Mouse (Mus musculus) ES-Bruce4 (cell line): ENCODE measurements around the gene Emc8. TPM values are rescaled to one million over a fixed set of nuclear protein-coding genes. Genes with fewer than 3 reads are reported as not detected.

Source experiments
- H3K27ac ChIP-seq: 2 replicates; pipeline ENCODE4 v1.5.1; 2012; ENCODE audit warnings: low read length, inconsistent platforms; ENCODE audit not compliant: insufficient read depth
- H3K27me3 ChIP-seq: 2 replicates; pipeline ENCODE4 v1.6.1; 2012; ENCODE audit warnings: mild to moderate bottlenecking, low read length, inconsistent platforms; ENCODE audit not compliant: control insufficient read depth, poor library complexity, insufficient read depth, severe bottlenecking
- H3K36me3 ChIP-seq: 2 replicates; pipeline ENCODE4 v1.6.1; 2012; ENCODE audit warnings: inconsistent platforms, mild to moderate bottlenecking, low read length, moderate library complexity; ENCODE audit not compliant: control insufficient read depth, poor library complexity, insufficient read depth, severe bottlenecking
- H3K4me1 ChIP-seq: one replicate; pipeline ENCODE4 v1.8.1; 2011; ENCODE audit warnings: low read length; ENCODE audit not compliant: control insufficient read depth, insufficient read depth
- H3K4me3 ChIP-seq: 2 replicates; pipeline ENCODE4 v1.5.1; 2011; ENCODE audit warnings: low read depth, mild to moderate bottlenecking, low read length
- H3K9ac ChIP-seq: 2 replicates; pipeline ENCODE4 v1.6.1; 2012; ENCODE audit warnings: low read depth, mild to moderate bottlenecking, inconsistent platforms; ENCODE audit not compliant: poor library complexity, severe bottlenecking
- H3K9me3 ChIP-seq: replicated peaks from 2 replicates; pipeline ENCODE4 v1.6.1; 2012; ENCODE audit warnings: mild to moderate bottlenecking, low read length, inconsistent platforms; ENCODE audit not compliant: control insufficient read depth, poor library complexity, insufficient read depth, severe bottlenecking
- CTCF ChIP-seq: IDR thresholded peaks from one replicate; pipeline ENCODE4 v1.8.1; 2011; ENCODE audit warnings: low read depth, low read length
- EP300 ChIP-seq: IDR thresholded peaks from 2 replicates; pipeline ENCODE4 v1.6.1; 2011; ENCODE audit warnings: low read depth, low read length; ENCODE audit not compliant: insufficient read depth
- POLR2A ChIP-seq: IDR thresholded peaks from one replicate; pipeline ENCODE4 v1.8.1; 2011; ENCODE audit warnings: low read length; ENCODE audit not compliant: insufficient read depth
- polyA plus RNA-seq: library from polyadenylated mRNA; stranded (reverse); fragments of >200 nt; gene quantifications from 2 replicates; pipeline ENCODE4 v1.2.4, GENCODE M21; 2011; ENCODE audit warnings: low read depth; ENCODE audit not compliant: missing spikeins, insufficient read depth, insufficient read length

Emc8 gene
- polyA plus RNA-seq, 1 experiment: 124 TPM

DNA sequence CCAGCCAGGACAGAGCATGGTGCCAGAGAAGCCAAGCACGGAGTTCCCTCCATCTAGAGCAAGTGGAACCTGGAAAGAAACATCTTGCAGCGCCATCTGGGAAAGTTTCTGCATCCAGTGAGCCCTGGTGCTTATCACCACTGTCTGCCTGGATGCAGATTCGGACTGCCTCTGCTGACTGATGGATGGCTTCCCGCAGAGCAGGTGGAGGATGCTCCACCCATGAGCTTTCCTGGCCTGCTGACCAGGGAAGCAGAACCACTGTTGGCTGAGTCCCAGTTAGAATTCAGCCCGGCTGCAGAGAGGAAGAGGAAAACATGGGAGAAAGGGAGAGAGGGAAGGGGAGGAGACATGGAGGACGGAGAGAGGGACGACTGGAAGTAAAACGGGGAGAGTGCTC lies 19.4 kb upstream of the Emc8 start:
- H3K27me3 ChIP-seq: no peaks in the 10 kb centered on the region
- TF ChIP-seq CTCF (no peak), EP300 (no peak), POLR2A (no peak)
- H3K36me3 ChIP-seq: no peaks in the 10 kb centered on the region
- no peak overlapping the region for H3K9ac ChIP-seq
- H3K4me3 ChIP-seq: no peak overlapping the region
- H3K27ac ChIP-seq: no peak overlapping the region
- no peaks in the 10 kb centered on the region for H3K4me1 ChIP-seq
- no peaks in the 10 kb centered on the region for H3K9me3 ChIP-seq

DNA sequence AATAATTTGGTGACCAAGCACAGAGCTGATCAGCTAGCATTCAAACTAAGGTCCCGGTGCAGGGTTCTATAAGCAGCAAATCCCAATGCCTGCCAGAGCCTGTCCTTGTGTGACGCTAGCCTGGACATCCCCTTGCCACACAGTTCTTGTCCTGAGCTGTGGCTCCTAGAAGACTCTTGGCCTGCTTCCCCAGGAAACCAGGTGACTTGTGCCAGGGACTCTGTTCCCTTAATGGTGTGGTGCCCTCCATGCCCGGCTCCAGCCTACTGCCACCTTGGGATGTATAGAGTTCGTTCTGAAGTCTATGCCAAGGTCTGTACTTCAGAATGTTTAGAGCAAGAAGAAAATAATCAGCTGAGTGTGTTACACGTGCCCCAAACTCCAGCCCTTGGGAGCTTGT lies 18.2 kb upstream of the Emc8 start:
- Histone ChIP-seq H3K36me3 (no peaks in the 10 kb centered on the region), H3K27ac (no peak overlapping the region), H3K9ac (no peak overlapping the region), H3K9me3 (no peaks in the 10 kb centered on the region), H3K4me3 (no peak overlapping the region), H3K27me3 (no peaks in the 10 kb centered on the region), H3K4me1 (no peaks in the 10 kb centered on the region)
- TF ChIP-seq CTCF: no peak
- no peak for TF ChIP-seq POLR2A
- TF ChIP-seq EP300: no peak

DNA sequence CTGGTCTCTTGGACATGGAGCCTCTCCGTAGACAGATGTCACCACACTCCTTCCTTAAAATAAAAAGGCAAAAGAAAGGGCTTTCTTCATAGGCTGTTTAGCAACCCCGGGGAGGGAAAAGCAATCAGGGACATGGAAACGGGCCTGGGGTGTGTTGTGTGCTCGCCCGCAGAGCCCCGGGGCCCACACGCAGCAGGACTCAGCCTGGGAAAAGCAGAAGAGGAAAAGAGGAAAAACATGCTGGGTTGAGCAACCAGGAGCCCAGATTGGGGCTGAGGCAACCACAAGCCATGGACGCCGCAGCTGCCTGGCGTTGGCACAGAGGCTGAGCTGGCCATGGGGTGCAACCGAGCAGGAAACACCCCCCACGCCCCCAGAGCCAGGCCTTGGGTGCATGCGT lies 17.7 kb upstream of the Emc8 start:
- H3K27me3 ChIP-seq: no peaks in the 10 kb centered on the region
- H3K4me3 ChIP-seq: no peak overlapping the region
- no peaks in the 10 kb centered on the region for H3K9me3 ChIP-seq
- no peak for TF ChIP-seq POLR2A
- no peak for TF ChIP-seq CTCF
- TF ChIP-seq EP300: no peak
- no peaks in the 10 kb centered on the region for H3K4me1 ChIP-seq
- no peak overlapping the region for H3K27ac ChIP-seq
- no peak overlapping the region for H3K9ac ChIP-seq
- H3K36me3 ChIP-seq: no peaks in the 10 kb centered on the region

DNA sequence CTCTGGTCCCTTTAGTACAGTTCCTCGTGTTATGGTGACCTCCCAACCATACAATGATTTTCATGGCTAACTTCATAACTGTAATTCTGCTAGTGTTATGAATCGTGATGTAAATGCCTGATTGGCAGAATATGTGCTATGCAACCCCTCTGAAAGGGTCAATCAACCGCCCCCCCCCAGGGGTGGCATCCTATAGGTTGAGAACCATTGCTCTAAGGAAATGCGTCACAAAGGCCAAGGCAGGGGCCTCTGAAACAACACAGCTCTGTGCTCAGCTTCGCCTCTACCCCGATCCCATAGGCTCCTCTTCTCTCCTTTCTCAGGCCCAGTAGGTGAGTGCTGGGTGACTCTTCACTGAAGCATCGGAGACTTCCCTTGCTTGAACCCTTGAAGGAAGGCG lies 17.2 kb upstream of the Emc8 start:
- Histone ChIP-seq H3K9me3 (no peaks in the 10 kb centered on the region), H3K27me3 (no peaks in the 10 kb centered on the region), H3K4me1 (no peaks in the 10 kb centered on the region), H3K9ac (no peak overlapping the region), H3K4me3 (no peak overlapping the region), H3K36me3 (no peaks in the 10 kb centered on the region), H3K27ac (no peak overlapping the region)
- no peak for TF ChIP-seq EP300
- no peak for TF ChIP-seq POLR2A
- no peak for TF ChIP-seq CTCF

DNA sequence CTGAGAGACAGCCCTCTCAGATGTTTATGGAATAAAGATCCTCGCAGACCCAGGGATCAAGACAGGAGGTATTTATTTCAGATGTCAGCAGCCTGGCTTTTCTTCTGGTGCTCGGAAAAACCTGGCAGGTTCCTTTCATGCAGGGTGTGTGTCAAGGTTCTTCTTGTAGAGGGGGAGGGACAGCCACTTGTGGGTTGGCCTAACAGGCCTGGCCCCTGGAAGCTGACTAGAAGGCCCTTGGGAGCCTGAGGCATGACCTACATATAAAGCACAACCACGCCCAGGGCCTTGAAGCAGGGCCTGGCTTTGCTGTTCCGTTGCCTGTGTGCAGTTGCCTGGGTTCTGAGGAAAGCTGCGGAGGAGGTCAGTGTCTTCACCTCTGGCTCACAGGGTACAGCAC lies 16.7 kb upstream of the Emc8 start:
- Histone ChIP-seq H3K4me1 (no peaks in the 10 kb centered on the region), H3K36me3 (no peaks in the 10 kb centered on the region), H3K27ac (no peak overlapping the region), H3K9ac (no peak overlapping the region), H3K27me3 (no peaks in the 10 kb centered on the region), H3K4me3 (no peak overlapping the region), H3K9me3 (no peaks in the 10 kb centered on the region)
- no peak for TF ChIP-seq CTCF

DNA sequence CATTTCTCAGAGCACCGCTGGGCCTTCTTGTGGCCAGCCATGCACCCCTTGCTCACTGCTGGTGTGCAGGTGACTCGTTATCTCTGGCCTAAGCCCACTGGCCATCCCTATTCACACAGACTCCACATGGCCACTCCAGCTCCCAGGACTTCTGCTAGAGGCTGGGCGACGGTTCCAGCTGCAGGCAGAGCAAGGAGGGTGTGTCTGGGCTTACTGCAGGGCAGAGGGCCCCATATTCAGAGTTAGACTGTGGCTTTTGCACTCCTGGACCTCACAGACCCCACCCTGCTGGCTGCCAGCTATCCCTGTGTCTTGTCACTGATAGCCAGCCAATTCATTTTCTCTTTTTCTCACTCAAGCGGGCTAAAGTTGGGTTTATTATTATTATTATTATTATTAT lies 15.7 kb upstream of the Emc8 start:
- H3K4me3 ChIP-seq: peak overlapping the region; percentile 36
- H3K27me3 ChIP-seq: no peaks in the 10 kb centered on the region

DNA sequence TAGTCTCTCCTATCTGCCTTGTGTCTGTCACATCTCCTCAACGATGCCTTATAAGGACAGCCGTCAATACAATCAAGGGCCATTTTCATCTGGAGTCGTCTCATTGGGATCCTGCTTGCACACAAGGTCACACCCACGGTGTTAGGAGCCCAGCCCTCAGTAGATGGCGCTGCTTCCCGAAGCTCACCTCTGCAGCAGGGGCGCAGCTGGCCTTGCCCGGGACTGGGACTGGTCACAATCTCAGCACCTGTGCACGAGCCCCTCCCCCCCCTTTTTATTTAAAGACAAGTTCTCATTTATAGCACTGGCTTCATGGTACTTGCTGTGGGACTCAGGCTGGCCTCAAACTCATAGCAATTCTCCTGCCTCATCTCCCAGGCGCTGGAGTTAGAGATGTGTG lies 15.2 kb upstream of the Emc8 start:
- TF ChIP-seq POLR2A (no peak), EP300 (0 out of 2 replicates have a peak, but pooled peaks have one; percentile 41), CTCF (peak; percentile 96)
- H3K4me1 ChIP-seq: no peaks in the 10 kb centered on the region
- no peaks in the 10 kb centered on the region for H3K27me3 ChIP-seq
- H3K36me3 ChIP-seq: no peaks in the 10 kb centered on the region
- H3K9me3 ChIP-seq: no peaks in the 10 kb centered on the region
- H3K27ac ChIP-seq: no peak overlapping the region
- peak overlapping the region; percentile 36 for H3K4me3 ChIP-seq
- no peak overlapping the region for H3K9ac ChIP-seq

More for the DNA sequence above, 15.7 kb upstream of the Emc8 start:
- Histone ChIP-seq H3K36me3 (no peaks in the 10 kb centered on the region), H3K4me1 (no peaks in the 10 kb centered on the region), H3K27ac (no peak overlapping the region), H3K9me3 (no peaks in the 10 kb centered on the region), H3K9ac (no peak overlapping the region)
- TF ChIP-seq EP300 (no peak), POLR2A (no peak), CTCF (no peak)
